Mouse (Mus musculus) liver, embryonic 15.5 days (tissue): Measurements from ENCODE around the gene Gm10644. TPM values are rescaled to one million over a fixed set of nuclear protein-coding genes. Genes with fewer than 3 reads are reported as not detected.

Experiments
- ATAC-seq: fragments of 200-750 bp; cut with Nextera tagmentation; 2 replicates; pipeline ENCODE4 v1.8.0; 2017; ENCODE audit warnings: moderate number of reproducible peaks, mild to moderate bottlenecking, moderate library complexity; ENCODE audit not compliant: insufficient read depth
- H3K27ac ChIP-seq: fragments of 300-500 bp; sonication (generic); replicated peaks from 2 replicates; pipeline ENCODE4 v1.5.1; 2015; ENCODE audit warnings: mild to moderate bottlenecking, inconsistent platforms
- H3K27me3 ChIP-seq: fragments of 300-500 bp; sonication (generic); 2 replicates; pipeline ENCODE4 v1.6.1; 2015; ENCODE audit warnings: mild to moderate bottlenecking, inconsistent platforms
- H3K36me3 ChIP-seq: fragments of 300-500 bp; sonication (generic); replicated peaks from 2 replicates; pipeline ENCODE4 v1.6.1; 2015; ENCODE audit warnings: moderate library complexity, mild to moderate bottlenecking, inconsistent platforms
- H3K4me1 ChIP-seq: fragments of 300-500 bp; sonication (generic); replicated peaks from 2 replicates; pipeline ENCODE4 v1.6.1; 2015; ENCODE audit warnings: inconsistent platforms
- H3K4me2 ChIP-seq: fragments of 300-500 bp; sonication (generic); 2 replicates; pipeline ENCODE4 v1.6.1; 2015; ENCODE audit warnings: moderate library complexity, mild to moderate bottlenecking, inconsistent platforms
- H3K4me3 ChIP-seq: fragments of 300-500 bp; sonication (generic); replicated peaks from 2 replicates; pipeline ENCODE4 v1.5.1; 2015; ENCODE audit warnings: mild to moderate bottlenecking, inconsistent platforms
- H3K9ac ChIP-seq: fragments of 300-500 bp; sonication (generic); 2 replicates; pipeline ENCODE4 v1.6.1; 2015; ENCODE audit warnings: moderate library complexity, mild to moderate bottlenecking, inconsistent platforms
- H3K9me3 ChIP-seq: fragments of 300-500 bp; sonication (generic); replicated peaks from 2 replicates; pipeline ENCODE4 v1.6.1; 2016; ENCODE audit warnings: inconsistent platforms
- WGBS: fragments of 180-500 bp; shearing (Covaris S2); methylation state at CpG from one replicate; pipeline ENCODE4 v1.1.7; 2015; ENCODE audit warnings: mixed read lengths; ENCODE audit not compliant: insufficient replicate concordance; 5-methylcytosine and 5-hydroxymethylcytosine counted together
- microRNA-seq: library from miRNA; unstranded; fragments of <30 nt; microRNA quantifications from one replicate; pipeline ENCODE4, GENCODE M21; 2016
- polyA plus RNA-seq: library from polyadenylated mRNA; unstranded; fragments of >200 nt; fragmentation: Nextera tagmentation; extraction: Ambion mirVana; gene quantifications from 2 replicates; pipeline ENCODE4 v1.2.1, GENCODE M21; 2015

Gene Gm10644
- polyA plus RNA-seq, 1 experiment from 2014 or later, result 0.39 TPM

DNA sequence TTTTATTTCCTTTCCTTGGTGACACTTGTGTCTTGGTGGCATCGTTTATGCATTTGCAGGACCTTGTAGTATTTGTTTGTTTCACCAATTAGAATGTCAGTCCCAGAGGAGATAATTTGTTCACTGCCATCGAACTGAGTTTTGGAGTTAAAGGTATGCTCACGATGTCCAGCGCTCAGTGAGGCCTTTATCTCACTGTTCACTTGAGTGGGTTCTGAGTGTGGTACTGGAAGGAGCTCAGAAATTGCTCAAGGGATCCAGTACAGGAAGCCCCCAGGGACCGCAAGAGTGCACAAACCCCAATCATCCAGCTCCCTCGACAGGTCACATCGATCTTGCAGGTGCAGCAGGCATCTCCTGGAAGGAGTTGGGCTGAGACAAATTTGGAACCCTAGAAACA lies 58.5 kb downstream of the Gm10644 start:
- no peak overlapping the region for H3K4me3 ChIP-seq

DNA sequence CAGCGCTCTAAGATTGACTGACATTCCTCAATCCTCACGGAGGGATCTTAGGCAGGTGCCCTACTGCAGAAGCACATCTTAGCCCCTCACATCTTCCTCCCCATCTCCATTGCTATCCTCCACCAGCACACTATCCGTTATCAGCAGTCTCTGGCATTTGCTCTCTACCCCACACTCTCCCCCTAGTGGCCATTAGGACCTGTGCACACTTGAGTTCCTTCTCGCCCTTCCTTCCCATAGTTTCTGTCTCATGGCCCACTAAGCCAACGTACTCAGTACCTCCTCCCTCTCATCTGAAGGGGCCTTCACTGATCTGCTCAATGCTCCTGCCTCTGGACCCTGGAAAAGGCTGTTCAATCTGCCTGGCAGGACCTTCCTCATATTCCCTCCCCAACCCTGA lies 59.1 kb downstream of the Gm10644 start:
- no peak for ATAC-seq
- Histone ChIP-seq H3K4me3 (no peak overlapping the region), H3K27ac (no peak overlapping the region), H3K9me3 (no peaks in the 10 kb centered on the region), H3K4me1 (peaks cover 25% of the 10 kb centered on the region), H3K36me3 (no peaks in the 10 kb centered on the region), H3K9ac (no peak overlapping the region), H3K4me2 (no peak overlapping the region), H3K27me3 (peaks cover 75% of the 10 kb centered on the region)
- WGBS, result 6% methylated on average over 5 of the region's 5 CpGs

More for the DNA sequence above, 58.5 kb downstream of the Gm10644 start:
- ATAC-seq, result no peak
- WGBS, result 68% methylated on average over 7 of the region's 7 CpGs
- H3K4me2 ChIP-seq, result no peak overlapping the region
- no peak overlapping the region for H3K9ac ChIP-seq
- H3K9me3 ChIP-seq, result no peaks in the 10 kb centered on the region
- peaks cover 29% of the 10 kb centered on the region for H3K4me1 ChIP-seq
- H3K27me3 ChIP-seq, result peaks cover 80% of the 10 kb centered on the region
- no peak overlapping the region for H3K27ac ChIP-seq
- H3K36me3 ChIP-seq, result no peaks in the 10 kb centered on the region

DNA sequence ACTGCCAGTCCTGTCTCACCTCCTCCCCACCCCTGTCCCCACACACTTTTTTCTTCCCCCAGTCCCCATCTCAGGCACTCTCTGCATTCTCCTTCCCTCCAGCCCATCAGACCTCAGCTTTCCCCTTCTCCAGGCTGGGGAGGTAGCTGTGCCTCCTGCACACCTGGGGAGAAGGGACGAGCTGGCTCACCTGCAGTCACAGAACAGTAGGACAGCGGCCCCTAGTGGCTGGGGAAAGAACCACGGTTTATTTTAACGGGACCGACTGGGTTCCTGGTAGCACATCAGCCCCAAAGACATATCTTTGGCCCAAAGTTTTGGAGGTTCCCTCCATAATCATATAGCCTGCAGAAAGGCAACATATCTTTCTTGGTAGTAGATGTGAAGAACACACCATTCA lies 61.1 kb downstream of the Gm10644 start:
- WGBS, result 3% methylated on average over 5 of the region's 5 CpGs
- no peak for ATAC-seq
- H3K4me3 ChIP-seq, result no peak overlapping the region

DNA sequence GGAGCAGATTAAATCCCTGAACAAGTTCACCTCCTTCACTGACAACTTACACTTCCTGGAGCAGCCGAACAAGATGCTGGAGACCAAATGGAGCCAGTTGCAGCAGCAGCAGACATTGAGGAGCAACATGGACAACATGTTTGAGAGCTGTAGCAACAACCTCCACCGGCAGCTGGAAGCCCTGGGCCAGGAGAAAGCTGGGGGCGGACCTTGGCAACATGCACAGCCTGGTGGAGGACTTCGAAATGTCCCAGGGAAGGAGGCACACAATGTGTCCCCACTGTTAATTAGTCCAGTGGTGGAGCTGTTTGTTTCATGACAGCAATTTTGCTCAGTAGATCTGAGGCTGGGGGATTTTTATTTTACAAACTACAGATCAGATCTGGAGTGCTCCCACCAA lies 62.9 kb downstream of the Gm10644 start:
- Histone ChIP-seq H3K27ac (no peak overlapping the region), H3K36me3 (no peaks in the 10 kb centered on the region), H3K4me1 (peaks cover 1% of the 10 kb centered on the region), H3K9ac (no peak overlapping the region), H3K9me3 (no peaks in the 10 kb centered on the region), H3K4me2 (no peak overlapping the region), H3K27me3 (peaks cover 36% of the 10 kb centered on the region), H3K4me3 (no peak overlapping the region)
- ATAC-seq, result no peak
- 57% methylated on average over 4 of the region's 4 CpGs for WGBS

More for the DNA sequence above, 61.1 kb downstream of the Gm10644 start:
- Histone ChIP-seq H3K9ac (no peak overlapping the region), H3K9me3 (no peaks in the 10 kb centered on the region), H3K27me3 (peaks cover 55% of the 10 kb centered on the region), H3K36me3 (no peaks in the 10 kb centered on the region), H3K4me2 (no peak overlapping the region), H3K4me1 (peaks cover 7% of the 10 kb centered on the region), H3K27ac (no peak overlapping the region)

DNA sequence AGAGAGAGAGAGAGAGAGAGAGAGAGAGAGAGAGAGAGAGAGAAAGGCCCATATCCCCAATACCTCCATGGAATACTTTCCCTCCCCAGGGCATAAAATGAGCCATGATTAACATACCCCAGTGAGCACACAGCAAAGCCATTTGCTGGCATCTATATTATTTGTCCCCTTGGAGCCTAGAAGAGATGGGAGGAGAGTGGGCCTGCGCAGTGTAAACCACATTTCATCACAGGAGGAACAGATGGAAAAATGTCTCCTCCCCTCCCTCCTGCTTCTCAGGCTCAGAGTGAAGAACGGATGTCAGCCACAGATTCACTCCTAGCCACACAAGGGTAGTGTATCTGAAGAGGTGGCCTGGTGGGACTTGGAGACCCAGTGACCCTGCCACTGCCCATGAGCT lies 66.6 kb downstream of the Gm10644 start:
- Histone ChIP-seq H3K9ac (no peak overlapping the region), H3K27me3 (peaks cover 2% of the 10 kb centered on the region; the same call in 1 of the 2 replicates), H3K36me3 (no peaks in the 10 kb centered on the region), H3K4me2 (no peak overlapping the region), H3K4me3 (no peak overlapping the region), H3K4me1 (no peaks in the 10 kb centered on the region), H3K9me3 (no peaks in the 10 kb centered on the region), H3K27ac (no peak overlapping the region)
- ATAC-seq, result no peak
- 52% methylated on average over 2 of the region's 2 CpGs for WGBS

Small RNA genes lying within 50 kb of the gene (microRNA-seq; reads per million reads assigned to microRNA genes)
- gene Gm44330, result not detected
- not detected for gene Gm44450

Other genes starting within 250 kb of the Gm10644 start
- gene Ddx39, start 240.0 kb downstream of the Gm10644 start, polyA plus RNA-seq, result 184 and 189 TPM in 2 replicates
- gene Adgre5, start 213.9 kb downstream of the Gm10644 start, polyA plus RNA-seq, result 13.4 and 15.4 TPM in 2 replicates
- 1.1 and 1.6 TPM in 2 replicates for gene Adgrl1, start 55.1 kb downstream of the Gm10644 start, polyA plus RNA-seq
- gene Asf1b, start 302 bp upstream of the Gm10644 start, polyA plus RNA-seq, result 116 and 118 TPM in 2 replicates
- gene Prkaca, start 17.8 kb upstream of the Gm10644 start, polyA plus RNA-seq, result 51.2 and 51.5 TPM in 2 replicates
- gene Samd1, start 42.5 kb upstream of the Gm10644 start, polyA plus RNA-seq, result 5.8 and 6.9 TPM in 2 replicates
- gene 1700067K01Rik, start 46.3 kb upstream of the Gm10644 start, polyA plus RNA-seq, result 0.58 and 0.61 TPM in 2 replicates
- gene 2210011C24Rik, start 57.0 kb upstream of the Gm10644 start, polyA plus RNA-seq, result not detected in 2 replicates
- gene Palm3, start 66.3 kb upstream of the Gm10644 start, polyA plus RNA-seq, result 0.15 and 0.23 TPM in 2 replicates
- 0.74 and 1.3 TPM in 2 replicates for gene Il27ra, start 87.4 kb upstream of the Gm10644 start, polyA plus RNA-seq
- gene Rln3, start 89.8 kb upstream of the Gm10644 start, polyA plus RNA-seq, result 0.15 TPM in 1 of 2 replicates, not detected in the other
- gene Gm10643, start 109.9 kb upstream of the Gm10644 start, polyA plus RNA-seq, result 0.24 and 0.30 TPM in 2 replicates
- gene Rfx1, start 111.6 kb upstream of the Gm10644 start, polyA plus RNA-seq, result 2.4 and 2.9 TPM in 2 replicates
- gene Dcaf15, start 149.6 kb upstream of the Gm10644 start, polyA plus RNA-seq, result 3.2 and 3.5 TPM in 2 replicates
- gene Podnl1, start 170.8 kb upstream of the Gm10644 start, polyA plus RNA-seq, result not detected in 2 replicates
- 5.4 and 5.5 TPM in 2 replicates for gene Cc2d1a, start 192.7 kb upstream of the Gm10644 start, polyA plus RNA-seq
- 0.25 and 0.41 TPM in 2 replicates for gene 4930432K21Rik, start 192.8 kb upstream of the Gm10644 start, polyA plus RNA-seq
- gene Nanos3, start 230.0 kb upstream of the Gm10644 start, polyA plus RNA-seq, result 0.31 TPM in 2 replicates